Mouse (Mus musculus) spleen, adult 2 months (tissue): Measurements from ENCODE around the gene Gm11985. TPM values are rescaled to one million over a fixed set of nuclear protein-coding genes. Genes with fewer than 3 reads are reported as not detected.

Experiments
- DNase-seq, 2 experiments: peaks; one replicate each; pipeline versions ENCODE4 v3.0.0 to v3.0.0-alpha.2; 2012 to 2021; ENCODE audit warnings: low spot score in 2 of 2, low read depth in 1 of 2
- H3K27ac ChIP-seq: fragments of 200-500 bp; 2 replicates; pipeline ENCODE4 v1.5.1; 2012; ENCODE audit warnings: low read length, inconsistent platforms; ENCODE audit not compliant: insufficient read depth
- H3K27me3 ChIP-seq: fragments of 200-500 bp; 2 replicates; pipeline ENCODE4 v1.6.1; 2012; ENCODE audit warnings: mild to moderate bottlenecking, moderate library complexity, low read length, inconsistent platforms; ENCODE audit not compliant: control insufficient read depth, insufficient read depth
- H3K36me3 ChIP-seq: fragments of 200-500 bp; 2 replicates; pipeline ENCODE4 v1.6.1; 2012; ENCODE audit warnings: mild to moderate bottlenecking, low read length, inconsistent platforms; ENCODE audit not compliant: control insufficient read depth, insufficient read depth
- H3K4me1 ChIP-seq: fragments of 200-500 bp; 2 replicates; pipeline ENCODE4 v1.6.1; 2011; ENCODE audit warnings: inconsistent platforms; ENCODE audit not compliant: control insufficient read depth, insufficient read depth, insufficient read length
- H3K4me3 ChIP-seq: fragments of 200-500 bp; 2 replicates; pipeline ENCODE4 v1.5.1; 2011; ENCODE audit warnings: mild to moderate bottlenecking, inconsistent platforms; ENCODE audit not compliant: insufficient read depth, insufficient read length; ENCODE audit errors: extremely low read depth
- CTCF ChIP-seq: fragments of 200-500 bp; IDR thresholded peaks from 2 replicates; pipeline ENCODE4 v1.5.1; 2011; ENCODE audit warnings: mild to moderate bottlenecking, inconsistent platforms; ENCODE audit not compliant: insufficient read depth, insufficient read length, insufficient replicate concordance; ENCODE audit errors: extremely low read depth
- POLR2A ChIP-seq: fragments of 200-500 bp; IDR thresholded peaks from 2 replicates; pipeline ENCODE4 v1.6.1; 2011; ENCODE audit warnings: low read depth, low read length, inconsistent platforms
- WGBS: fragments of 180-500 bp; shearing (Covaris S2); methylation state at CpG from one replicate; pipeline ENCODE4 v1.1.7; 2018; 5-methylcytosine and 5-hydroxymethylcytosine counted together
- polyA plus RNA-seq: library from polyadenylated mRNA; depleted of rRNA; stranded (reverse); fragments of >200 nt; gene quantifications from 2 replicates; pipeline ENCODE4 v1.2.3, GENCODE M21; 2012

The Gm11985 gene
- polyA plus RNA-seq, 1 experiment: not detected

DNA sequence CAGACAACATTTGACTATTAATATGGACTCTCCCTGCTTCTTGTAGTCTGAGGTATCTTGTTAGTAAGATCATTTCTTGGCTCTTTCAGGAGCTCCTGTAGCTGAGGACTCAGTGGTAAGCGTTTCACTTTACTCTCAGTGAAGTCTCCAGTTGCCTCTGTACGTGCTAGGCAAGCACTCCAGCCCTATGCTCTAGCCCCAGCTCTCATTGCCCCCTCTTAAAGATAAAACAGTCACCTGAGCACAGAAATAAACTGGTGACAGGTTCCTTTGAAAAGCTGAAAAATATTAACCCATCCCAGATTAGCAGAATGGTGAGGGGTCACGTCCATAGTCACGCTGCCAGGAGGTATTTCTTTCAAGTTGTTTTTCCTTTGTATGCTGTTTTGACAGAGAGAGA, 9.6 kb downstream of the Gm11985 start:
- Histone ChIP-seq H3K27ac (no peak overlapping the region), H3K27me3 (no peaks in the 10 kb centered on the region), H3K36me3 (no peaks in the 10 kb centered on the region), H3K4me1 (no peaks in the 10 kb centered on the region), H3K4me3 (no peak overlapping the region)
- no peak for TF ChIP-seq CTCF
- TF ChIP-seq POLR2A: no peak
- 82% methylated on average over 4 of the region's 4 CpGs for WGBS
- no peak for DNase-seq

DNA sequence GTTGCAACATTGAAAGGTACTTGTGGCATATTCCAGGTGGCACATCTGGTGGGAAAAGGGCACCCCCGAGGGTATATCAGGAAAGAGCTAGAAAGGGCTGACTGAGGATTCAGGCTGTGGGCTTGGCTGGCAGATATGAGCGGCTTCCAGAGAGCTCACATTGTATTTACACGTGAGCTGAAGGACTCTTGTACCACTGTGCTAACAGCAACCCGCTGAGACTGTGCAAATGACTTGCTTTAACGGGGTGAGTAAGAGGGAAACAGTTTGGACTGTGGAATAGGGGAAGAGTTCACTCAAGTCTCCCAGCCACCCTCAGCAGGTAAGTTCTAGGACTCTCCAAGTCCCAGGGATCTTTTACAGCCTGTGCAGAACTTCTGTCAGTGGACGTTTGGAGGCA, 14.7 kb downstream of the Gm11985 start:
- H3K27ac ChIP-seq: no peak overlapping the region
- H3K36me3 ChIP-seq: no peaks in the 10 kb centered on the region
- no peak for DNase-seq
- H3K4me3 ChIP-seq: no peak overlapping the region
- 82% methylated on average over 6 of the region's 6 CpGs for WGBS
- TF ChIP-seq POLR2A (no peak), CTCF (no peak)
- no peaks in the 10 kb centered on the region for H3K4me1 ChIP-seq
- no peaks in the 10 kb centered on the region for H3K27me3 ChIP-seq

DNA sequence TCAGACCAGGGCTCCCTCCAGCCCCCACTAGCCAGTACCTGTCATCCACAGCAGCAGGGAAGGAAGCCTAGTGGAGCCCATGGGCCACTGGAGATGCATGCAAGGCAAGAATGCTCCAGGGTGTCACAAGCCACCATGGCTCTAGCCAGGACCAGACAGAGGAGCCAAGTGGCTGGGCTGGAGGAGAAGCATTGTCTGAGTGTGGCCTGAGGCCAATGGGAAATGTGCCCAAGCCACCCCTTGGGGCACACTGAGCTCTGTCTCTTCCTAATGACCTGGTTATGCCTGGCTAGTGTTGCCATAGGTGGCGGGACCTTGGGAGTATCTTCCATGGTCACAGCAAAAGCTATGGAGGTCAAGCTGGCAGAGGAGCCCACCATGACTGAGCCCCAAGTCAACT, 18.7 kb downstream of the Gm11985 start:
- TF ChIP-seq CTCF (no peak), POLR2A (no peak)
- Histone ChIP-seq H3K27ac (no peak overlapping the region), H3K27me3 (no peaks in the 10 kb centered on the region), H3K4me1 (no peaks in the 10 kb centered on the region), H3K36me3 (no peaks in the 10 kb centered on the region), H3K4me3 (no peak overlapping the region)
- DNase-seq: no peak
- WGBS: 80% methylated on average over 1 of the region's 1 CpGs

- Histone ChIP-seq H3K27me3 (no peaks in the 10 kb centered on the region), H3K36me3 (no peaks in the 10 kb centered on the region), H3K4me1 (no peaks in the 10 kb centered on the region), H3K4me3 (no peak overlapping the region), H3K27ac (no peak overlapping the region)
- TF ChIP-seq POLR2A (no peak), CTCF (no peak)
- DNase-seq: no peak
- WGBS: 69% methylated on average over 4 of the region's 4 CpGs
Observed at GRCm38 (mm10) chr11:7164416-7164815, 24.0 kb downstream of the Gm11985 start.

- Histone ChIP-seq H3K4me3 (no peak overlapping the region), H3K36me3 (no peaks in the 10 kb centered on the region), H3K4me1 (no peaks in the 10 kb centered on the region), H3K27me3 (no peaks in the 10 kb centered on the region), H3K27ac (no peak overlapping the region)
- no peak; the same call in 1 of the 2 replicates for TF ChIP-seq CTCF
- TF ChIP-seq POLR2A: no peak
- WGBS: 84% methylated on average over 8 of the region's 8 CpGs
- no peak for DNase-seq
Observed at GRCm38 (mm10) chr11:7161502-7162174, 26.7 kb downstream of the Gm11985 start.

DNA sequence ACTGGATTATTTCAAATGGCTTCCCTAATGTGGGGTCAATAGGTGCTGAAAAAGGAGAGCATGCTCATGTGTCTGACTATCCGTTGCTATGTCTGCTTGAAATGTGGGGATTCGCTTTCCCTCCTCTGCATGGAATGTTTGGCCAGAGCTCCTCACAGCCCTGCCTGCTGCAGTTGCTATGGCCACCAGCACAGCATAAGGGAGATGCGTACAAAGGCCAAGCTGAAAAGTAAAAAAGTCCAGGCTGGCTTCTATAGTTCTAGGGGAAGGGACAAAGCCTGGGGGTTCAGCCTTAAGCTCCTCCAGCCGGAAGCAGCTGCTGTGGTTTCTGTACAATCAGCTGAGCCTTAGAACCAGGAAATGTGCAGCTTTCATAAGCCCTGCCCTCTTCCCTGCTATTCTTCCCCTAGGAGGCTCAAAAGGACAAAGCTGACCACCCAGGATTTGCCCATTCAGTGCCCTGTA, 27.7 kb downstream of the Gm11985 start:
- WGBS: 51% methylated on average over 4 of the region's 4 CpGs
- Histone ChIP-seq H3K27me3 (no peaks in the 10 kb centered on the region), H3K36me3 (no peaks in the 10 kb centered on the region), H3K27ac (no peak overlapping the region), H3K4me1 (no peaks in the 10 kb centered on the region), H3K4me3 (no peak overlapping the region)
- TF ChIP-seq CTCF: no peak
- TF ChIP-seq POLR2A: no peak
- DNase-seq: no peak

DNA sequence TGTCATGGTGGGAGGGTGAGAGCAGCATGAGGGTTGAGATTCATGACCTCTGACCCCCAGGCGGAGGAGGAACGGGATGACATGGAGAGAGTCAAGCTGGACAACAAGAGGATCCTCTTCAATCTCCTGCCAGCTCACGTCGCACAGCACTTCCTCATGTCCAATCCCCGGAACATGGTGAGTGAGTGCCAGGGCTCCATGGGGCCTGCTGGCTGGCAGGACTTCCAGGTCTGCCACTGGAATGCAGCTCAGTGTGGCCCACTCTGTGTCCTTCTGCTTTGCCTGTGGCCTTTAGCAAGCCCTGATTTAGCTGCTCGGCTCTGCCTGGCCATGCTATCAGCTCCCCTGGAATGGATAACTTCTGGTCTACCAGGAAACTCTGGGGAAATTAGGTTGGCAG, 28.2 kb downstream of the Gm11985 start:
- no peaks in the 10 kb centered on the region for H3K4me1 ChIP-seq
- H3K27ac ChIP-seq: no peak overlapping the region
- H3K4me3 ChIP-seq: no peak overlapping the region
- H3K27me3 ChIP-seq: no peaks in the 10 kb centered on the region
- no peak for DNase-seq
- TF ChIP-seq CTCF: no peak
- TF ChIP-seq POLR2A: no peak
- 87% methylated on average over 6 of the region's 6 CpGs for WGBS
- H3K36me3 ChIP-seq: no peaks in the 10 kb centered on the region
